Mouse (Mus musculus): ENCODE results near the gene Wdr62.

GRCm38 (mm10) chr7:30231328-30231668 is 48.9 kb downstream of the Wdr62 start:
- no peak for TF ChIP-seq CTCF (IDR thresholded peaks at IDR 0.05; ENCODE audit: low read depth, low read length)
- TF ChIP-seq POLR2A (IDR thresholded peaks at IDR 0.05; ENCODE audit: extremely low read depth, insufficient read depth, low read length) = no peak

All from liver, adult 2 months (tissue).